Mouse (Mus musculus) testis, adult 10 weeks (tissue): ENCODE results near the gene Olfr715. TPM values are rescaled to one million over a fixed set of nuclear protein-coding genes. Genes with fewer than 3 reads are reported as not detected.

Experiments used
- polyA plus RNA-seq: library from polyadenylated mRNA; stranded (reverse); fragments of 350-450 nt; fragmentation: Illumina TruSeq; extraction: RNeasy Lipid Tissue Mini Kit (QIAGEN cat#74804); gene quantifications from one replicate; pipeline ENCODE4 v1.2.3, GENCODE M21; 2014; ENCODE audit warnings: low read depth, low replicate concordance

Olfr715 gene
- polyA plus RNA-seq: not detected

GRCm38 (mm10) chr7:107130983-107131382, at the start of gene Olfr715:
Gene Olfr715, minus strand, starts transcription at chr7:107131083.

GRCm38 (mm10) chr7:107166690-107167089, 35.8 kb upstream of the Olfr715 start, which contains the start of gene Nlrp14:
Gene Nlrp14, plus strand, starts transcription at chr7:107166990.

GRCm38 (mm10) chr7:107138027-107138426, 7.1 kb upstream of the Olfr715 start, which contains the start of gene Olfr716:
Gene Olfr716, plus strand, starts transcription at chr7:107138327.

DNA sequence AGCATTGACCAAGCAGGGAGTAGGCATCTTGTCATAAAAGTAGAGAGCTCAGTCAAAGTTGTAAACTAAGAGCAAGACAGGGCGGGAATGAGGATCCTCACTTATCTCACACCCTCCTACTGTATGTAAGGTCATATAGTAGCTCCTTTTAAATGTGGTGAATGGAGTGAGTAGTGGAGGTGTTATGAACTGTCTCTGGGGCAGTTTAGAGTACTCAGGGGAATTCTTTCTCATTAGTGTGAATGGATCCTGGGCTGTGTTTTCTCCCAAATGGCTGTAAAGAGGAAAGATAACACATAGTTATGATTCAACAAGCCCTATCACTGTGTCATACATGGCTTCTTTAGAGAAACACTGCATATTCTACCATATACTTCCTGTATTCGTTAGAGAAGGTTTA, 20.6 kb downstream of the Olfr715 start, which contains the start of gene Olfr715b:
TSS of gene Olfr715b (minus strand) at position 101 of the 400 bp plus-strand sequence.

DNA sequence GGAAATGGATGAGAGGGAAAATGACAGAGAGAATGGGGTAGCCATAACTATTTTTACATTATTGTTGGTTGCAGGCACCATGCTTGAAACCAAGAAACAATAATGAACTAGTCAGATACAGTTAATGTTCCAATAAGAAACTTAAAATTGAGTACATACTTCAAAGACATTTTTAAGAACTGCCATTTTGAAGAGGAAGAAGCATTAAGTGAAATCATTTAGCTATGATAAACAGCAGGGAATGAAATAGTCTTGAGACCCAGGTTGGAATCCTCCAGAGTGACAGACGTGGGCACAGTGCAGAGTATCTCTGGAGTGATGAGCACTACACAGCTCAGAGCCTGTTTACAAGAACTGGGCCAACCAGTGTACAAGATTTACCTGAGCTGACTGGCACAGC, 38.0 kb downstream of the Olfr715 start, which contains the start of gene Olfr17:
TSS of gene Olfr17 (plus strand) at position 301 of the 400 bp plus-strand sequence.

Other genes with a start within 250 kb of the Olfr715 start
- gene Olfr706, start 242.9 kb downstream of the Olfr715 start, polyA plus RNA-seq: not detected
- not detected for gene Olfr707, start 229.8 kb downstream of the Olfr715 start, polyA plus RNA-seq
- gene Olfr1532-ps1, start 223.1 kb downstream of the Olfr715 start, polyA plus RNA-seq: not detected
- gene Olfr709-ps1, start 198.9 kb downstream of the Olfr715 start, polyA plus RNA-seq: not detected
- gene Olfr710, start 182.8 kb downstream of the Olfr715 start, polyA plus RNA-seq: not detected
- gene Olfr6, start 167.1 kb downstream of the Olfr715 start, polyA plus RNA-seq: 0.07 TPM
- gene Olfr711, start 155.6 kb downstream of the Olfr715 start, polyA plus RNA-seq: not detected
- gene Olfr2, start 125.0 kb downstream of the Olfr715 start, polyA plus RNA-seq: not detected
- not detected for gene Olfr713, start 99.9 kb downstream of the Olfr715 start, polyA plus RNA-seq
- not detected for gene Olfr714, start 60.1 kb downstream of the Olfr715 start, polyA plus RNA-seq
- not detected for gene Olfr17, start 37.9 kb downstream of the Olfr715 start, polyA plus RNA-seq
- gene Olfr715b, start 20.7 kb downstream of the Olfr715 start, polyA plus RNA-seq: 0.04 TPM
- 0.07 TPM for gene Olfr716, start 7.2 kb upstream of the Olfr715 start, polyA plus RNA-seq
- 471 TPM for gene Nlrp14, start 35.9 kb upstream of the Olfr715 start, polyA plus RNA-seq
- 12.4 TPM for gene Rbmxl2, start 78.4 kb upstream of the Olfr715 start, polyA plus RNA-seq
- 3.6 TPM for gene Syt9, start 239.6 kb upstream of the Olfr715 start, polyA plus RNA-seq